Mouse (Mus musculus): Measurements from ENCODE around the gene Bspry.
"Not testable (repeated sequence)": the region's sequence is repeated elsewhere in the genome, so short reads cannot be mapped to it uniquely, and the experiment has no call there.

The Bspry gene

GRCm38 (mm10) chr4:62479937-62480708 lies at the start of gene Bspry:
TSS of gene Bspry (plus strand) at chr4:62480053.
- no peak for DNase-seq (ENCODE audit: low read depth)

GRCm38 (mm10) chr4:62430678-62431077 lies 49.2 kb upstream of the Bspry start:
- no peak for DNase-seq (ENCODE audit: low read depth)

DNA sequence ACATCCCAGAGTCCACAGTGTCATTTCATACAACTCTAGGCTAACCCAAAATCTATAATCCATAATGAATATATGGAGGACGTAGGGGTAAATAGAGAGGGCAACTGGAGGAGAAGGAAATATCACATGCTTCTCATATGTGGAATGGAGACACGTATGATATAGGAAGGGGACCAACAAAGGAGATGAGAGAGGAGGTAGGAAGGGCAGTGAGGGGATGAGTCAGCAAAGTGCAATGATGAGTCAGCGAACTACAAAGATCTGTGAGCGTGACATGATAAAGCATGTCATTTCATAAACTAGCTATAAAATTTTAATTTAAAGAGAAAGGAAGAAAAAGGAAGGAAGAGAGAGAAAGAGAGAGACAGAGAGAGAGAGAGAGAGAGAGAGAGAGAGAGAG lies 48.3 kb upstream of the Bspry start:
- DNase-seq (ENCODE audit: low read depth), result peak; percentile 39

DNA sequence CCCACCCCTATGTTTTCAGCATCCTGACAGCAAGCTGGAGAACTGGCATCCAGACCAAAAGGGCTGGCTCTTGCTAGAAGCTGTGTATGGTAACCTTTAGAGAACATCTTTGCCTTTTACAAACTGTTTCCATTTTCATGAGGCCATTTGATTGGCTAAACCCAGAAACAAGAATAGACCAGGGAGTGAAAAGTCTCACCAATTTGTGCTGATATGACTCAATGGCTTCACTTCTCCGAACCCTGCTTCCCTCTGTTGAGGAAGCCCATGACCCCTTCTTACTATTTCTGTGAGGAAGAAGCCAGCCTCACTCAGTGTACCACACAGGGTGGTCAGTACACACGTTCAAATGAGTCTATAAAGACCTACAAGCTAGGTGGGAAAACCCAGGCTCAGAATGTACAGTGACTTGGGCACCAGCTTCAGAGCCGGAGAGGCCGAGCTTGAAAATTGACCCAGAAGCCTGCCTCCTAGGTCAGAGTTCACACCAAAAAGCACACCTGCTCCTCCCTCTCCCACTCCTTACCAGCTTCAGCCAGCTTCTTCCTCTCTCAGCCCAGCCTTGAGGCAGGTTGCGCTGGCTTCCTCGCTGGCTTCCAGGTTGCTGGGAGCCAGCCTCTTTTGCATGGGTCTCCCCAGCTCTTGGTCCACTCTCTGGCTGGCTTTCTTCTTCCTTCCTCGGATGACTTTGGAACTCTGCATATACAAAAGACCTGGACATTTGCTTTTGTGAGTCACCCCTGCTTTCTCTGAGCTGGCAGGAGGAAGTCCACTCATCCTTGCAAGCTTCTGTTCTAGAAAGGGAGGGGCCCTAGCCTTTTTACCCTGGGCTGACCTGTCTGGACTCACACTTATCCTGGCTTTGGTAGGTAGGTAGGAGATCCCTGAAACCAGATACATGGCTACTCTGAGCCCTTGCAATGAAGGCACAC lies 45.6 kb upstream of the Bspry start:
- DNase-seq (ENCODE audit: low read depth), result no peak

GRCm38 (mm10) chr4:62435081-62435480 lies 44.8 kb upstream of the Bspry start, which contains the start of gene Rnf183:
TSS of gene Rnf183 (minus strand) at chr4:62435252.
- DNase-seq (ENCODE audit: low read depth), result no peak

DNA sequence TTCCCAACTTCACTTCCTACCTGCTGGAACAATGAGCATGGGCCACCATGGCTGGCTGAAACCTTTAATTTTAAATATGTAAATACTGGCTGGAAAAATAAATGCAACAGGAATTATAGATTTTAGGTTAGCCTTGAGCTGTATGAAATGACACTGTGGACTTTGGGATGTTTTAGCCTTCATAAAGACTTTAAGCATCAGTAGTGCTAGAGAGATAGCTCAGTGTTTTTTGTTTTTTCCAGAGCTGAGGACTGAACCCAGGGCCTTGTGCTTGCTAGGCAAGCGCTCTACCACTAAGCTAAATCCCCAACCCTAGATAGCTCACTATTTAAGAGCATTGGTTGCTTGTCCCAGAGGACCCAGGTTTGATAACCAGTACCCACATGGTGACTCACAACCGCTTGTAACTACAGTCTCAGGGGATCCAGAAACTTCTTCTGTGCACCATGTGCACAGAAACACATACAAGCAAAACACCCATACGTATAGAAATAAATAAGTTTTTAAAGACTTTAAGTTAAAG lies 42.5 kb upstream of the Bspry start:
- no peak for DNase-seq (ENCODE audit: low read depth)

- no peak for DNase-seq (ENCODE audit: low read depth)
These were observed 42.0 kb upstream of the Bspry start for GRCm38 (mm10) chr4:62437871-62438270.

GRCm38 (mm10) chr4:62439793-62440192 lies 40.1 kb upstream of the Bspry start:
- DNase-seq (ENCODE audit: low read depth), result no peak

- no peak for DNase-seq (ENCODE audit: low read depth)
These were observed 39.3 kb upstream of the Bspry start for GRCm38 (mm10) chr4:62440544-62440943.

- no peak for DNase-seq (ENCODE audit: low read depth)
These were observed 38.9 kb upstream of the Bspry start for GRCm38 (mm10) chr4:62440986-62441385.

DNA sequence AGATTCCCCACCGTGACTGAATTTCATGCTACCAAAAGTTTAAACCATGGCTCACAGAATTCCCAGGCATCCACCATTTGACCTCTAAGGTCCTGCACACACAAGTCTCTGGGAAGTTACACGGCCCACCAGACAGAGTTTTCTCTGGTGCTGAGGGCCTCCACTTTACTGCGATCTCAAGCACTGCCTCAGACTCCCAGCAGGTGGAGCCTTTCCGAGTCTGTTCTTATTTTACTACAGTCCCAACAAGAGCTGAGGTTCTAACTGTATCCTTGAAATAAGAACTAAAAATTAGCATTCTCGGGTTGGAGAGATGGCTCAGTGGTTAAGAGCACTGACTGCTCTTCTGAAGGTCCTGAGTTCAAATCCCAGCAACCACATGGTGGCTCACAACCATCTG lies 24.9 kb upstream of the Bspry start:
- DNase-seq (ENCODE audit: low read depth), result no peak

DNA sequence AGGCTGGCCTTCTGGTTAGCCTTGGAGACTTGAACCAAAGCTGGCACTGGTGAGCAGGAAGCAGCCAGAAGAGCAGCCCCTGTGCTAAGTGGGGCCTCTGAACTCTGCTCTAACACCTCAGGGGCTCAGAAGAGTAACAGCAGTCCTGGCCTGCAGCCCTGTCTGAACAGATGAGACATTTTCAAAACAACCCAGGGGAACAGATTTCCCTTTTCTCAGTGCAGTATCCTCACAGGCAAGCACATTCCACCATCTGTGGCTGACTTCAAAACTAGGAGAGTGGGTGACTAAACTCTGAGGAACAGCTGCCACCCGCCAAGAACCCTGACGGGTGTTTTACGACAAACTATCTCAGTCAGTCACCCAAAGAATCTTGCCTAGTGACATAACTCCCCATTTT lies 20.8 kb upstream of the Bspry start:
- no peak for DNase-seq (ENCODE audit: low read depth)

DNA sequence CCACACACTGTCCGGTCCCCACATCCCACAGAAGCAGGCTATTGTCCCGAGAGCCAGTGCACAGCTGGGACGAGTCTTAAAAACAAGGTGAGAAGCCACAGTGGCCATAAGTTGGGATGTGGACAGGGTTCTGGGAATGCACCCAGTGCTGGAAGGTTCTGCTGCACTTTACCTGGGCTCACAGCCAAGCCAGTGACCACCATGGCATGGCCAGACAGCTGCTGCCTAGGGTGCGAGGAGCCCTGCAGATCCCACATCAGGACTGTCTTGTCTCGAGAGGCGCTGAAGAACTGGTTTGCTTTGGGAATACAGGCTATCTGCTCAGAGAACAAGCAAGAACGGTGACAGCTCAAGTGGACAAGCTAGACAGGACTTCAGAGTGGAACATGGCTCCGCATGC lies 19.5 kb upstream of the Bspry start:
- DNase-seq (ENCODE audit: low read depth), result no peak

- no peak for DNase-seq (ENCODE audit: low read depth)
These were observed 16.7 kb upstream of the Bspry start for GRCm38 (mm10) chr4:62463124-62463523.

GRCm38 (mm10) chr4:62468158-62468557 lies 11.7 kb upstream of the Bspry start:
- DNase-seq (ENCODE audit: low read depth), result no peak

DNA sequence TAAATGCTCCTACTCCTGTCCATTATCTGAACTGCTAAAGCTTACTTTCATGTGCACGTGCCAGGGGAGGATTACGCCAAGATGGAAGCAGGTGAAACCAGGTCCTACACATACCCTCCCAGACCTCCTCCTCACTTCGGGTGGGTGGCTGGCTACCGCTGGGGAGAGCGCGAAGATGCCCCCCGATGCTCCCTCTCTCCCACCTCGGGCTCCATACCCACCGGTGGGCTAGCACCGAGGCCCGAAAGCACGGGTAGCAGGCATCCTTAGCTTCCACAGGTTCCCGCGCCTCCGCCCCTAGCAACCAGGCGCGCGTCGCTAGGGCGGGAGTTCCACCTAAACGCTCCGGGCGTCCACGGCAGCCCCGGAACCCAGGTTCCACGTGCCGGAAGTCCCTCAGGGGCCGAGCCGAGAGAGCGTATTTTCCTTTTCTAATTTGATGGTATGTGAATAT lies 9.2 kb upstream of the Bspry start, which contains the start of gene Wdr31:
Gene Wdr31, minus strand, starts transcription at position 299 of the 454 bp plus-strand sequence.
- peak; percentile 75 for DNase-seq (ENCODE audit: low read depth)

GRCm38 (mm10) chr4:62472071-62472470 lies 7.8 kb upstream of the Bspry start:
- no peak for DNase-seq (ENCODE audit: low read depth)

DNA sequence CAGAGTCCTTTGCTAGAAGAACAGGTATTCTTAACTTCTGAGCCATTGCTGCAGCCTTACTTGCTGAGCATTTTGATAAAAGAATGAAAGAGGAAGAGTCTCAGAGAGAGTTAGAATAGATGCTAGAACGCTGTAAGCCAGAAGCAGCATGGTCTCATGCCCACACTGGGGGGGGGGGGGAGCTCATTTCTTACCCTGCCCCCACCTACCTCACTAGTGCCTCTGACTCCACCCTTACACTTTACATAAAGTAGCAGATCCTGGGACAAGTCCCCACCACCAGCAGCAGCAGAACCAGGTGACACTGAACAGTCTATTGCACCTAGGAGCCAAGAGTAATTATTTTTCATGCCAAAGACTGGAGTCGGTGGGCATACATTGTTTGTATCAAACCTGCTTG lies 4.7 kb upstream of the Bspry start:
- DNase-seq (ENCODE audit: low read depth), result no peak

DNA sequence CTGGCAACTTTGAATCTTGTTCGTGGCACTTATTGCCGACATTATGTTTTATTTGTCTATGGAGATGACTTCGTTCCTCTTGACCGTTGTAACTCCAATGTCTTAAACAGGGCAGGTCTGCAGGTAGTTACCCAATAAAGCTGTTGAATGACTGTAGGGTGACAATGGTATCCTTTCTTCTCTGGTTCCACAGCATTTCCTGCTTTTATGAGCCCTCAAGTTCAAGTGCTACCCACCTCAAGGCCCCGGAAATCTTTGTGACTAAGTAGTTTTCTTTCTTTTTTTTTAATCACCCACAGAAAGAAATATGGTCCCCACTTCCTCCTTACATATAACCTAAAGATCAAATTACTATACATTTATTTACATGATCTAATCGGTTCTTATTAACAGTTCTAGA lies 4.1 kb upstream of the Bspry start:
- DNase-seq (ENCODE audit: low read depth), result no peak

- no peak for DNase-seq (ENCODE audit: low read depth)
These were observed 2.2 kb upstream of the Bspry start for GRCm38 (mm10) chr4:62477542-62478244.

DNA sequence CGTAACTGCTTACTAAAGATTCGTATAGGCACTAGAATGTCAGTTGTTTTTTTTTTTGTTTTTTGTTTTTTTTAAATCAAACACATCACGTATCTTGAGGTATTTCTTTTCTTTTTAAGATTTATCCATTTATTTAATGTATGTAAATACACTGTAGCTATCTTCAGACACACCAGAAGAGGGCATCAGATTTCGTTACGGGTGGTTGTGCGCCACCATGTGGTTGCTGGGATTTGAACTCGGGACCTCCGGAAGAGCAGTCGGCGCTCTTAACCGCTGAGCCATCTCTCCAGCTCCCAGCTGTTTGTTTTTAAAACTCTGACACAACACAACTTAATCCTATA lies 288 bp upstream of the Bspry start:
- DNase-seq (ENCODE audit: low read depth), result not testable (repeated sequence)

All from c-Kit-positive CD71-positive TER-119-negative erythroid progenitor cells, embryonic 14.5 days (primary cell).